Mouse (Mus musculus) stomach, postnatal 0 days (tissue): ENCODE measurements around the gene Vgll4. TPM values are rescaled to one million over a fixed set of nuclear protein-coding genes. Genes with fewer than 3 reads are reported as not detected.

ENCODE experiments used
- ATAC-seq: fragments of 200-750 bp; cut with Nextera tagmentation; 2 replicates; pipeline ENCODE4 v1.8.0; 2017; ENCODE audit not compliant: low FRiP score, low TSS enrichment
- DNase-seq: peaks from one replicate; pipeline ENCODE4 v3.0.0-alpha.2; 2016; ENCODE audit warnings: low spot score
- H3K27ac ChIP-seq: fragments of 300-500 bp; sonication (generic); replicated peaks from 2 replicates; pipeline ENCODE4 v1.5.1; 2014; ENCODE audit warnings: mild to moderate bottlenecking, control low read depth
- H3K27me3 ChIP-seq: fragments of 300-500 bp; sonication (generic); 2 replicates; pipeline ENCODE4 v1.6.1; 2014; ENCODE audit warnings: low read length; ENCODE audit not compliant: control insufficient read depth, insufficient read depth
- H3K36me3 ChIP-seq: fragments of 300-500 bp; sonication (generic); 2 replicates; pipeline ENCODE4 v1.6.1; 2014; ENCODE audit warnings: low read length, mixed read lengths; ENCODE audit not compliant: control insufficient read depth, insufficient read depth
- H3K4me1 ChIP-seq: fragments of 300-500 bp; sonication (generic); replicated peaks from 2 replicates; pipeline ENCODE4 v1.6.1; 2014; ENCODE audit warnings: antibody characterized with exemption; ENCODE audit not compliant: control insufficient read depth, insufficient read depth
- H3K4me2 ChIP-seq: fragments of 300-500 bp; sonication (generic); replicated peaks from 2 replicates; pipeline ENCODE4 v1.6.1; 2014; ENCODE audit warnings: low read depth, mild to moderate bottlenecking, control low read depth, moderate library complexity
- H3K4me3 ChIP-seq: fragments of 300-500 bp; sonication (generic); 2 replicates; pipeline ENCODE4 v1.5.1; 2014; ENCODE audit warnings: low read depth, low read length, control low read depth
- H3K9ac ChIP-seq: fragments of 300-500 bp; sonication (generic); 2 replicates; pipeline ENCODE4 v1.6.1; 2014; ENCODE audit warnings: mild to moderate bottlenecking, low read length, control low read depth, mixed read lengths
- H3K9me3 ChIP-seq: fragments of 300-500 bp; sonication (generic); 2 replicates; pipeline ENCODE4 v1.6.1; 2016; ENCODE audit warnings: low read length; ENCODE audit not compliant: control insufficient read depth
- CTCF ChIP-seq: IDR thresholded peaks from 2 replicates; pipeline ENCODE4 v1.5.1; 2016; ENCODE audit warnings: antibody characterized with exemption, low read depth, mild to moderate bottlenecking, moderate library complexity
- EP300 ChIP-seq: optimal IDR thresholded peaks from 2 replicates; pipeline ENCODE3; 2016; ENCODE audit warnings: antibody characterized with exemption
- WGBS: fragments of 180-500 bp; shearing (Covaris S2); extraction: QIAGEN DNeasy Blood & Tissue Kit; methylation state at CpG from one replicate; pipeline ENCODE4 v1.1.7; 2014; 5-methylcytosine and 5-hydroxymethylcytosine counted together
- polyA plus RNA-seq: library from polyadenylated mRNA; unstranded; fragments of >200 nt; fragmentation: Nextera tagmentation; extraction: Ambion mirVana; gene quantifications from 2 replicates; pipeline ENCODE4 v1.2.1, GENCODE M21; 2015

Vgll4 gene
- polyA plus RNA-seq, 1 experiment from 2014 or later, result 38.5 TPM

GRCm38 (mm10) chr6:114814199-114814881 lies 155.5 kb downstream of the Vgll4 start:
- H3K4me2 ChIP-seq, result no peak overlapping the region
- H3K36me3 ChIP-seq, result no peaks in the 10 kb centered on the region
- H3K27me3 ChIP-seq, result no peaks in the 10 kb centered on the region
- H3K4me3 ChIP-seq, result no peak overlapping the region
- H3K27ac ChIP-seq, result no peak overlapping the region
- H3K9me3 ChIP-seq, result no peaks in the 10 kb centered on the region
- peaks cover 4% of the 10 kb centered on the region; the same call in 1 of the 2 replicates for H3K4me1 ChIP-seq
- H3K9ac ChIP-seq, result no peak overlapping the region
- DNase-seq (no peak), ATAC-seq (no peak)
- TF ChIP-seq EP300 (no peak), CTCF (no peak)
- WGBS, result 55% methylated on average over 6 of the region's 6 CpGs

GRCm38 (mm10) chr6:114812779-114813178 lies 157.0 kb downstream of the Vgll4 start:
- no peaks in the 10 kb centered on the region for H3K27me3 ChIP-seq
- no peak for DNase-seq
- no peak overlapping the region for H3K4me2 ChIP-seq
- no peak for ATAC-seq
- no peak overlapping the region for H3K9ac ChIP-seq
- no peaks in the 10 kb centered on the region for H3K9me3 ChIP-seq
- 81% methylated on average over 4 of the region's 4 CpGs for WGBS
- no peaks in the 10 kb centered on the region for H3K4me1 ChIP-seq
- no peak overlapping the region for H3K4me3 ChIP-seq
- H3K36me3 ChIP-seq, result no peaks in the 10 kb centered on the region
- TF ChIP-seq EP300 (no peak), CTCF (no peak)
- no peak overlapping the region for H3K27ac ChIP-seq

- H3K9me3 ChIP-seq, result no peaks in the 10 kb centered on the region
These were observed 157.5 kb downstream of the Vgll4 start for GRCm38 (mm10) chr6:114812322-114812721.

More at GRCm38 (mm10) chr6:114812322-114812721, 157.5 kb downstream of the Vgll4 start:
- 43% methylated on average over 5 of the region's 5 CpGs for WGBS
- ATAC-seq (peak; percentile 74), DNase-seq (peak; percentile 42)
- H3K27me3 ChIP-seq, result no peaks in the 10 kb centered on the region
- H3K9ac ChIP-seq, result no peak overlapping the region
- H3K4me1 ChIP-seq, result no peaks in the 10 kb centered on the region
- no peaks in the 10 kb centered on the region for H3K36me3 ChIP-seq
- H3K27ac ChIP-seq, result no peak overlapping the region
- no peak overlapping the region for H3K4me2 ChIP-seq
- H3K4me3 ChIP-seq, result no peak overlapping the region
- TF ChIP-seq CTCF, result no peak
- no peak for TF ChIP-seq EP300

Other genes starting within 250 kb of the Vgll4 start
- gene Tamm41, start 67.9 kb upstream of the Vgll4 start, polyA plus RNA-seq, result 35.8 and 36.0 TPM in 2 replicates
- 4.5 and 4.7 TPM in 2 replicates for gene Syn2, start 164.9 kb upstream of the Vgll4 start, polyA plus RNA-seq